Mouse (Mus musculus) MEL (cell line): ENCODE measurements at regions not wholly inside any gene's neighbourhood (a gene's known extent, or its start where the extent isn't known, plus 50 kb on each side); places are given as distances from the start of the nearest gene placed in this dataset.

Experiments used
- DNase-seq: peaks from one replicate; pipeline ENCODE4 v3.0.0; 2011; ENCODE audit warnings: low read depth, low spot score
- H3K27ac ChIP-seq: 2 replicates; pipeline ENCODE4 v1.5.1; 2012; ENCODE audit warnings: low read depth, mild to moderate bottlenecking, control low read depth, low read length, moderate library complexity; ENCODE audit not compliant: control insufficient read depth
- H3K27me3 ChIP-seq, 2 experiments: fragments of 150-350 bp in 1 of 2; sonication (generic) in 1 of 2; 2 replicates each; pipeline ENCODE4 v1.6.1; 2012; ENCODE audit warnings: low read length in 2 of 2, mild to moderate bottlenecking in 2 of 2, improper control_type of control experiment in 1 of 2, moderate library complexity in 1 of 2; ENCODE audit not compliant: insufficient read depth in 2 of 2, control insufficient read depth in 1 of 2
- H3K36me3 ChIP-seq, 2 experiments: 2 replicates each; pipeline ENCODE4 v1.6.1; 2012 to 2014; ENCODE audit warnings: low read length in 2 of 2, improper control_type of control experiment in 1 of 2, inconsistent platforms in 1 of 2, mild to moderate bottlenecking in 1 of 2; ENCODE audit not compliant: insufficient read depth in 2 of 2, control insufficient read depth in 1 of 2
- H3K4me1 ChIP-seq, 2 experiments: fragments of 150-350 bp in 1 of 2; sonication (generic) in 1 of 2; 2 replicates each; pipeline ENCODE4 v1.6.1; 2012; ENCODE audit warnings: low read length in 2 of 2, improper control_type of control experiment in 1 of 2, mild to moderate bottlenecking in 1 of 2; ENCODE audit not compliant: insufficient read depth in 2 of 2, control insufficient read depth in 1 of 2
- H3K4me3 ChIP-seq, 2 experiments: fragments of 150-350 bp in 1 of 2; sonication (generic) in 1 of 2; 2 replicates each; pipeline ENCODE4 v1.5.1; 2012; ENCODE audit warnings: low read depth in 2 of 2, low read length in 2 of 2, mild to moderate bottlenecking in 2 of 2, moderate library complexity in 2 of 2, control low read depth in 1 of 2, improper control_type of control experiment in 1 of 2; ENCODE audit not compliant: control insufficient read depth in 1 of 2, insufficient read depth in 1 of 2
- H3K79me2 ChIP-seq: 2 replicates; pipeline ENCODE4 v1.6.1; 2012; ENCODE audit warnings: mild to moderate bottlenecking, low read length, moderate library complexity; ENCODE audit not compliant: control insufficient read depth, poor library complexity, insufficient read depth
- H3K9ac ChIP-seq: 2 replicates; pipeline ENCODE4 v1.6.1; 2012; ENCODE audit warnings: low read depth, mild to moderate bottlenecking, control low read depth, low read length, moderate library complexity; ENCODE audit not compliant: control insufficient read depth, poor library complexity, severe bottlenecking
- H3K9me3 ChIP-seq: fragments of 150-350 bp; sonication (generic); replicated peaks from 2 replicates; pipeline ENCODE4 v1.6.1; 2012; ENCODE audit warnings: mild to moderate bottlenecking, low read length, improper control_type of control experiment, moderate library complexity; ENCODE audit not compliant: insufficient read depth
- CHD2 ChIP-seq: IDR thresholded peaks from 2 replicates; pipeline ENCODE4 v1.6.1; 2011; ENCODE audit warnings: low read length, improper control_type of control experiment
- CTCF ChIP-seq, 3 experiments: IDR thresholded peaks in 2 of 3; conservative IDR thresholded peaks in 1 of 3; 2 replicates each; pipeline ENCODE4 v1.5.1; 2011 to 2012; ENCODE audit warnings: low read length in 3 of 3, low read depth in 2 of 3, mild to moderate bottlenecking in 2 of 3, improper control_type of control experiment in 1 of 3, inconsistent platforms in 1 of 3, mixed read lengths in 1 of 3, moderate library complexity in 1 of 3; ENCODE audit not compliant: control insufficient read depth in 1 of 3, insufficient read depth in 1 of 3, poor library complexity in 1 of 3, severe bottlenecking in 1 of 3
- E2F4 ChIP-seq: IDR thresholded peaks from 2 replicates; pipeline ENCODE4 v1.6.1; 2011; ENCODE audit warnings: low read depth, low read length, improper control_type of control experiment, borderline replicate concordance
- ELF1 ChIP-seq: IDR thresholded peaks from 2 replicates; pipeline ENCODE4 v1.6.1; 2014; ENCODE audit warnings: low read depth, mild to moderate bottlenecking, inconsistent platforms, low read length, improper control_type of control experiment, moderate library complexity
- GABPA ChIP-seq: IDR thresholded peaks from 2 replicates; pipeline ENCODE4 v1.6.1; 2012; ENCODE audit warnings: low read depth, mild to moderate bottlenecking, inconsistent platforms, low read length, improper control_type of control experiment, moderate library complexity
- KAT2A ChIP-seq: conservative IDR thresholded peaks from 2 replicates; pipeline ENCODE4 v1.6.1; 2012; ENCODE audit warnings: low read depth, low read length, improper control_type of control experiment, inconsistent platforms
- MAFK ChIP-seq: IDR thresholded peaks from 2 replicates; pipeline ENCODE4 v1.6.1; 2011; ENCODE audit warnings: low read depth, mild to moderate bottlenecking, low read length, improper control_type of control experiment, borderline replicate concordance
- MAX ChIP-seq: IDR thresholded peaks from 2 replicates; pipeline ENCODE4 v1.6.1; 2011; ENCODE audit warnings: low read length, improper control_type of control experiment
- MAZ ChIP-seq: IDR thresholded peaks from 2 replicates; pipeline ENCODE4 v1.6.1; 2012; ENCODE audit warnings: low read depth, mild to moderate bottlenecking, inconsistent platforms, low read length, improper control_type of control experiment
- MYC ChIP-seq: IDR thresholded peaks from 2 replicates; pipeline ENCODE4 v1.6.1; 2011; ENCODE audit warnings: low read depth, mild to moderate bottlenecking, low read length, improper control_type of control experiment, moderate library complexity
- NELFE ChIP-seq: IDR thresholded peaks from 2 replicates; pipeline ENCODE4 v1.6.1; 2011; ENCODE audit warnings: low read depth, low read length, improper control_type of control experiment
- POLR2A ChIP-seq, 2 experiments: IDR thresholded peaks; 2 replicates each; pipeline ENCODE4 v1.6.1; 2011 to 2012; ENCODE audit warnings: low read length in 2 of 2, mild to moderate bottlenecking in 2 of 2, control low read depth in 1 of 2, improper control_type of control experiment in 1 of 2, low read depth in 1 of 2, moderate library complexity in 1 of 2; ENCODE audit not compliant: control insufficient read depth in 1 of 2, insufficient read depth in 1 of 2, poor library complexity in 1 of 2
- POLR2AphosphoS5 ChIP-seq: IDR thresholded peaks from 2 replicates; pipeline ENCODE4 v1.6.1; 2012; ENCODE audit warnings: low read depth, borderline replicate concordance, mild to moderate bottlenecking, inconsistent platforms, low read length, moderate library complexity, mixed read lengths
- SIN3A ChIP-seq: IDR thresholded peaks from 2 replicates; pipeline ENCODE4 v1.6.1; 2012; ENCODE audit warnings: low read length, improper control_type of control experiment, inconsistent platforms
- TCF12 ChIP-seq: IDR thresholded peaks from 2 replicates; pipeline ENCODE4 v1.6.1; 2014; ENCODE audit warnings: low read depth, mild to moderate bottlenecking, inconsistent platforms, low read length, improper control_type of control experiment, moderate library complexity

DNA sequence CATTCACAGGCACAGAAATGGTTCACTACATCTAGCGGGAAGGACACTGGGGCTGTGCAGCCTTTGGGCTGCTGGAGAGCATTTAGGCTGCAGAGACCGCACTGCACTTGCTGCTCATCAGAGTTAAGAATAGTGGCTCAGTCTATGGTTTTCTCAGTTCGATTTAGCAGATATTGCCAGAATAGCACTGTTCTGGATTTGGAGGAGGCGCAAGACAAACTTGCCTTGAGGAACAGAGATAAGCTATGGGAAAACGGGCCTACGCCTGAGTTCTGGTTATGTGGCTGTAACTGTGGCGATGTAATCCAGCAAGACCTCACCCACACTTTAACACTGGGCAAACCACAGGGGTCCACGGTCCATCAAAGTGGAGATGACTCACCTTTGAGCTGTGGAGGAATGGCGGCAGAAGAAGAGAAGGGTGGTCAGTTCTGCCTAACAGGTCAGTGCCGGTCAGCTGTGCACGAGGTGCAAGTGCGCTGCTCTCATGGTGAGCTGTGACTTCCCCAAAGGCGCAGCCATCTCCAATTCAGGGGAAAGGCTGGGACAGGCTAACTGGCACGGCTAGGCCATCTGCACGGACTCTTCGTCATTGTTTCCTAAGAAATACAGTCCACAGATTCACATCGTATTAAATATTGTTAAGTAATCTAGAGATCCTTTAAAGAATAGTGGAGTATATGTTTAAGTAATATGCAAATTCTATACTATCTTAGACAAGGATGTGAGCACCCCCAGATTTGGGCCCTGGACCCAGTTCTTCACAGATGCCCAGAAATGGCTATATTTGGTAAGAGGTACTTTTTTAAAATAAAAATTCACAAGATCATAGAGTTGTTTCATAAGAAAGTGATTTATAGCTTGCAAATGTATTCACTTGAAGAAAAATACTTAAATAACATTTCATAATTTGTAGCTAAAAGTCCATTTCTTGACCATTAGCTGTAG, 118.7 kb upstream of the Sgk1 start:
- Histone ChIP-seq H3K9me3 (no peaks in the 10 kb centered on the region), H3K4me1 (no peaks in the 10 kb centered on the region), H3K9ac (no peak overlapping the region), H3K36me3 (no peaks in the 10 kb centered on the region), H3K4me3 (no peak overlapping the region), H3K27ac (no peak overlapping the region), H3K27me3 (peaks cover 0 to 2% of the 10 kb centered on the region in 2 experiments; a peak in 1 of 4 replicates), H3K79me2 (no peaks in the 10 kb centered on the region)
- TF ChIP-seq ELF1 (no peak), MAX (no peak), CHD2 (no peak), GABPA (no peak), NELFE (no peak), CTCF (IDR thresholded peaks at IDR 0.05 in 2 of 3, conservative IDR thresholded peaks at IDR 0.05 in 1 of 3; ENCODE audit: control insufficient read depth in 1 of 3, insufficient read depth in 1 of 3, low read depth in 2 of 3, low read length in 3 of 3, poor library complexity in 1 of 3, severe bottlenecking in 1 of 3) (no peak)
- DNase-seq, result no peak

DNA sequence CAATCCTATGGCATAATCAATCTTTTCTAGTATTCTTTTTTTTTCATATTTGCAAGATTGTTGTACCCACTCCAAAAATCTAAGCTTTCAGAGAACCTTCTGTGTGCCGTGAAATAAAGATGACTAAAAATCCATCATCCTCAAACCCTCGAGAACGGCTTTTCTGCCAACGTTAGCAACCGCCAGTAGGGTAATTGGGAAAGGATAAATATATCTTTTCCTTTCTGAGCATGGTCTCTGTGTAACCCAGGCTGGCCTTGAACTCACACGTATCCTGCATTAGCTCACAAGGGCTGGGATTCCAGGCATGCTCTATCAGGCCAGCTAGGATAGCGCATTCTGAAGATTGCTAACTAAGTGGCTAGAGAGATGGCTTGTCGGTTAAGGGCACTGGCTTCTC, 117.9 kb upstream of the Sgk1 start:
- no peaks in the 10 kb centered on the region for H3K4me1 ChIP-seq
- no peak overlapping the region for H3K9ac ChIP-seq
- H3K36me3 ChIP-seq, result no peaks in the 10 kb centered on the region
- H3K9me3 ChIP-seq, result no peaks in the 10 kb centered on the region
- H3K4me3 ChIP-seq, result no peak overlapping the region
- no peak overlapping the region for H3K27ac ChIP-seq
- H3K27me3 ChIP-seq, result peaks cover 0 to 2% of the 10 kb centered on the region in 2 experiments; a peak in 1 of 4 replicates
- DNase-seq, result no peak
- TF ChIP-seq E2F4, result no peak
- TF ChIP-seq SIN3A, result no peak
- no peak for TF ChIP-seq MAZ
- no peak for TF ChIP-seq MAFK
- no peak for TF ChIP-seq CHD2
- TF ChIP-seq POLR2A (IDR thresholded peaks at IDR 0.05; ENCODE audit: control insufficient read depth in 1 of 2, insufficient read depth in 1 of 2, low read depth in 1 of 2, low read length in 2 of 2, poor library complexity in 1 of 2), result no peak
- no peak for TF ChIP-seq MYC
- TF ChIP-seq POLR2AphosphoS5, result no peak
- TF ChIP-seq KAT2A, result no peak
- H3K79me2 ChIP-seq, result no peaks in the 10 kb centered on the region

DNA sequence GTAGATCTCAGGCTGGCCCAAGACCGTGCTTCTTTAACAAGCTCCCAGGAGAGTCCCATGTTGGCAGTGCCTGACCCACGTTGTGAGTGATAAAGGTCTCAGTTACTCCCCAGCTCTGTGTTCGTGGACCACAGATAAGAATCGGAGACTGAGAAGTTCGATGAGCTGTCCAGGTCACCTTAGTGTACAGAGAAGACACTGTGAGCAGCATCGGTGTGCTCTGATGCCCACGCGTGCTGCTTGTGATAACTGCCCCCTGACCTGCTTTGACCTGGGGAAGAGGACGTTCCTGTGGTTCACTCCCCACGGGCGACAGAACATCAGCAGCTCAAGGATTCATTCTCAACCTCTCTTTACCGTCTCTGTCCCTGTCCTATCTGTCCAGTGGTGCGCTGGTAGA, 117.1 kb upstream of the Sgk1 start:
- H3K36me3 ChIP-seq, result no peaks in the 10 kb centered on the region

More for the DNA sequence above, 117.1 kb upstream of the Sgk1 start:
- H3K4me1 ChIP-seq, result no peaks in the 10 kb centered on the region
- H3K9ac ChIP-seq, result no peak overlapping the region
- H3K4me3 ChIP-seq, result no peak overlapping the region
- no peak for TF ChIP-seq MAX
- TF ChIP-seq CHD2, result no peak
- TF ChIP-seq TCF12, result no peak
- no peaks in the 10 kb centered on the region for H3K79me2 ChIP-seq
- H3K27me3 ChIP-seq, result peaks cover 0 to 2% of the 10 kb centered on the region in 2 experiments; a peak in 1 of 4 replicates
- no peak overlapping the region for H3K27ac ChIP-seq
- DNase-seq, result no peak
- H3K9me3 ChIP-seq, result no peaks in the 10 kb centered on the region
